Mouse (Mus musculus) thymus, adult 2 months (tissue): ENCODE results near the gene Ufc1. TPM values are rescaled to one million over a fixed set of nuclear protein-coding genes. Genes with fewer than 3 reads are reported as not detected.

ENCODE experiments used
- DNase-seq: peaks from one replicate; pipeline ENCODE4 v3.0.0; 2021
- H3K27ac ChIP-seq: fragments of 200-500 bp; 2 replicates; pipeline ENCODE4 v1.5.1; 2012; ENCODE audit warnings: low read length, control low read depth; ENCODE audit not compliant: control insufficient read depth, insufficient read depth
- H3K27me3 ChIP-seq: fragments of 200-500 bp; 2 replicates; pipeline ENCODE4 v1.6.1; 2012; ENCODE audit warnings: mild to moderate bottlenecking, low read length, moderate library complexity, mixed read lengths; ENCODE audit not compliant: control insufficient read depth, insufficient read depth
- H3K36me3 ChIP-seq: fragments of 200-500 bp; 2 replicates; pipeline ENCODE4 v1.6.1; 2012; ENCODE audit warnings: mild to moderate bottlenecking, low read length, moderate library complexity; ENCODE audit not compliant: control insufficient read depth, insufficient read depth
- H3K4me1 ChIP-seq: fragments of 200-500 bp; replicated peaks from 2 replicates; pipeline ENCODE4 v1.6.1; 2012; ENCODE audit warnings: low read length; ENCODE audit not compliant: control insufficient read depth, insufficient read depth
- H3K4me3 ChIP-seq: fragments of 200-500 bp; 2 replicates; pipeline ENCODE4 v1.5.1; 2012; ENCODE audit warnings: mild to moderate bottlenecking, low read length, control low read depth, moderate library complexity; ENCODE audit not compliant: control insufficient read depth, insufficient read depth
- CTCF ChIP-seq: fragments of 200-500 bp; IDR thresholded peaks from 2 replicates; pipeline ENCODE4 v1.5.1; 2012; ENCODE audit warnings: mild to moderate bottlenecking, control low read depth, low read length, moderate library complexity, borderline replicate concordance; ENCODE audit not compliant: control insufficient read depth, poor library complexity, insufficient read depth; ENCODE audit errors: extremely low read depth
- POLR2A ChIP-seq: fragments of 200-500 bp; IDR thresholded peaks from 2 replicates; pipeline ENCODE4 v1.6.1; 2012; ENCODE audit warnings: mild to moderate bottlenecking, low read length, control low read depth, moderate library complexity; ENCODE audit not compliant: control insufficient read depth, poor library complexity, insufficient read depth; ENCODE audit errors: extremely low read depth
- WGBS: fragments of 180-500 bp; shearing (Covaris S2); methylation state at CpG from one replicate; pipeline ENCODE4 v1.1.7; 2018; 5-methylcytosine and 5-hydroxymethylcytosine counted together
- polyA plus RNA-seq: library from polyadenylated mRNA; depleted of rRNA; stranded (reverse); fragments of >200 nt; gene quantifications from 2 replicates; pipeline ENCODE4 v1.2.3, GENCODE M21; 2012

The Ufc1 gene
- polyA plus RNA-seq, 1 experiment = 18.5 TPM

DNA sequence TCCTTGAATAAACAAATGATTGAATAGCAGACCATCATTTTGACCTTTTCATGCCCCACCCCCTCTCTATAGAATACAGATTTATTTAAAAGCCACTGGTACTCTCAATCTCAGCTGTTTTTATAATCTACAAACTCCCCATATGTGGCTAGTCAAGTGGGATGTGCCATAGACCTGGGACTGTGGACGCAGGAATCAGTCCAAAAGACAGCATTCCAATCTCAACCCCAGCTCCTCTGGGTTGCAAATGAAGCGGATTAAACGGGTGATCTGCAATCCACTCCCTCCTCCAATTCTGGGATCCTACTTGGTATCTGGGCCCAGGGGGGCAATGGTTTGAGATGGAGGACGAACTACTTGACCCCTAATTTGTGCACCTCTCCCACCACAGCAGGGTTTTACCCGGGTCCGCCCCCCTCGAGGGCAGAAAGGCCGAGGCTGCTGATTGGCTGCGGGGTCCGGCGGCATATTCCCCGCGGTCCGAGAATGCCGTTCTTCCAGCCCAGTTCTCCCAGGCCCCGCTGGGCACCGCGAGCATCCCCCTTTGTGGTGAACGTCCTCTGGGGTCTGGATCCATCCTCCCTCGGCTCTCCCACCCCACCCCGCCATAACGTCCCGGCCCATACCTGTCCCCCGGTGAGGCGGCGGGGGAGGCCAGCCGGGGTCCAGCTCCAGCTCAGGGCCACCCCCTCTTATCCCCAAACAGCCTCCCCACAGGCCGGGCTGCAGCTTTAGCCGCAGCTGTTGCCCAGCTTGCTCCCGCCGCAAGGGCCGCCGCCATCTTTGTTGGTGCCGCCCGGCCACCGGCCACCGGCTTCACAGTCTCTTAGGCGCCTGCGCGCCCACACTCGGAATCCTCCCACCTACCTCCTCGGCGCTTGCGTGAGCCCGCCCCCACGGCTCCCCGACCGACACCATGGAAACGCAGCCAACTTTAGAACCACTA, 7.4 kb downstream of the Ufc1 start, which contains the start of gene Usp21:
Usp21 (minus strand) TSS at position 856 of the 946 bp plus-strand sequence.
- Histone ChIP-seq H3K27me3 (no peaks in the 10 kb centered on the region), H3K36me3 (peaks cover 8% of the 10 kb centered on the region), H3K27ac (no peak within 1 kb of the TSS), H3K4me1 (peaks cover 8% of the 10 kb centered on the region), H3K4me3 (peak within 1 kb of the TSS; percentile 94)
- TF ChIP-seq CTCF (0 out of 2 replicates have a peak, but pooled peaks have one; percentile 24), POLR2A (peak; percentile 76)
- 2% methylated on average over 49 of the region's 49 CpGs for WGBS
- DNase-seq = peak; percentile 92

DNA sequence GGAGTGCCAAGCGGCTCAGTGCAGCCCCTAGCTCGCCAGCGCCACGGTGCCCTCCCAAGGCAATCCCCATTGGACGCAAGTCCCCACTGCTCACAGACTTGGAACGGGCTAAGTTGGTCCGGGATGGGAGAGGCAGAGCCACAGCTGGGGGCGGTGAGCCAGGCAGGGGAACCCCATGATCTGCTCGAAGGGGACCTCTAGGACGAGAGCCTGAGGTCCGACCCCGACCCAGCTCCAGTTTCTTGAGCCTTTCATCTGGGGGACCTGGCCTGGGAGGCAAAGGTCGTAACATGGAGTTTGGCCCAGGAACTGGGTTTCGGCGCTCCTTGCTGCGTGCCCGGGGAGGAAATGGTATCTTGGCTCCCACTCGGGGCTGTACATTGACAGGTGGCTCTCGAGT, 8.3 kb downstream of the Ufc1 start:
- 96% methylated on average over 19 of the region's 19 CpGs for WGBS
- peaks cover 12% of the 10 kb centered on the region for H3K4me1 ChIP-seq

DNA sequence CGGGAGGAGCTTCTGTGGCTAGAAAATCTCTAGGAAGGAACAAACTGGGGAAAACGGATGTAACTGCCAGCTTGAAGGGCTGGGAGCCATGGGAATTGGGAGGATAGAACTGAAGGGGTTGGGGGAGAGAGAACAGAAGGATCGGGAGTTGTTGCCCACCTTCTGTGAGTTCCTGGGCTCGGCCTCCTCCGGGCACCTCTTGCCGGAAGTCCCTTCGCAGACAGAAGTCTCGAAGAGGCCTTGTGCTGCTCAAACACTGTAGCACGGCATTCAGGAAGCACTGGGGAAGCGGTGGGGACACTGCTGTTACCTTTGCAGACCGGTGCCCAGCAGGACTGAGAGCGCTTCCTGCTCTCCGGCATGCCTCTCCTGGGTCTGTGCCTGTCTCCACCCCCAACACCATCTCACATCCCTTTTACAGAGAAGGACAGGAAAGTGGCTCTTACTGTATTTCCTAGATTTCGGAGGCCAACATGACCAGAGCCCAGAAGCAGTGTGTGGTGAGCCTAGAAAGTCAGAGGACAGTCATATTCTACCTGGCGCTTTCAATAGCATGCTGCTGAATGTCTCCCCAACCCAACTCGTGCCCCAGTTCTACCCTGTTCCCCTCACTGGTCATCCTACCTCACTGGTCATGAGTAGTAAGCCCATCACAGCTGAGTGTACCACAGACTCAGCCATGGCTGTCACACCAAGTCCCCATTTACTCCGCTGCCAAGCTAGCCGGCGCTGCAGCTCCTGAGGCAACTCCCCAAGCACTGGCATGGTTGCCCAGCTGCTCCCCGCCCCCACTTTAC, 9.5 kb downstream of the Ufc1 start:
- Histone ChIP-seq H3K4me3 (no peak overlapping the region), H3K27ac (no peak overlapping the region), H3K4me1 (peaks cover 14% of the 10 kb centered on the region), H3K27me3 (no peaks in the 10 kb centered on the region), H3K36me3 (peaks cover 8% of the 10 kb centered on the region)
- 84% methylated on average over 20 of the region's 20 CpGs for WGBS
- DNase-seq = no peak
- TF ChIP-seq POLR2A (no peak), CTCF (no peak)

More for the DNA sequence above, 8.3 kb downstream of the Ufc1 start:
- Histone ChIP-seq H3K27ac (no peak overlapping the region), H3K4me3 (no peak overlapping the region), H3K36me3 (peaks cover 8% of the 10 kb centered on the region), H3K27me3 (no peaks in the 10 kb centered on the region)
- no peak for DNase-seq
- no peak for TF ChIP-seq POLR2A
- no peak for TF ChIP-seq CTCF

DNA sequence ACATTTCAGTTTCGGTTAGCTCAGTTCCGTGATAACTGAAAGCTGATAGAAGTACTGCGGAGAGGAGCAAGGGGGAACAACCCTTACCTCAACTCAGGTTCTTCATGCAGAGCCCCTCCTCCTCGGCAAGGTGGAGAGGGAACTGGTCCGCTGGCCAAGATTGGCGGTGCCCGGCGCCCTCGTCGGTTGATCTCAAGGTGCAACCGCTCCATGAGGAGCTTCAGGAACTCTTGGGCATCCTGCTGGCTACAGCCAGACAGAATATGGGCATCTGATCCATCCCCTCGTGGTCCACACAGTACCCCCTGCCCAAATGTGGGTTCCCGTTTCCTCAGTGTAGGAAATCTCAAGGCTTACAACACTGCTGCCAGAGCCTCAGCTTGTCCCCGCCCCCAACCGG, 10.3 kb downstream of the Ufc1 start:
- no peak for DNase-seq
- H3K36me3 ChIP-seq = peaks cover 8% of the 10 kb centered on the region

DNA sequence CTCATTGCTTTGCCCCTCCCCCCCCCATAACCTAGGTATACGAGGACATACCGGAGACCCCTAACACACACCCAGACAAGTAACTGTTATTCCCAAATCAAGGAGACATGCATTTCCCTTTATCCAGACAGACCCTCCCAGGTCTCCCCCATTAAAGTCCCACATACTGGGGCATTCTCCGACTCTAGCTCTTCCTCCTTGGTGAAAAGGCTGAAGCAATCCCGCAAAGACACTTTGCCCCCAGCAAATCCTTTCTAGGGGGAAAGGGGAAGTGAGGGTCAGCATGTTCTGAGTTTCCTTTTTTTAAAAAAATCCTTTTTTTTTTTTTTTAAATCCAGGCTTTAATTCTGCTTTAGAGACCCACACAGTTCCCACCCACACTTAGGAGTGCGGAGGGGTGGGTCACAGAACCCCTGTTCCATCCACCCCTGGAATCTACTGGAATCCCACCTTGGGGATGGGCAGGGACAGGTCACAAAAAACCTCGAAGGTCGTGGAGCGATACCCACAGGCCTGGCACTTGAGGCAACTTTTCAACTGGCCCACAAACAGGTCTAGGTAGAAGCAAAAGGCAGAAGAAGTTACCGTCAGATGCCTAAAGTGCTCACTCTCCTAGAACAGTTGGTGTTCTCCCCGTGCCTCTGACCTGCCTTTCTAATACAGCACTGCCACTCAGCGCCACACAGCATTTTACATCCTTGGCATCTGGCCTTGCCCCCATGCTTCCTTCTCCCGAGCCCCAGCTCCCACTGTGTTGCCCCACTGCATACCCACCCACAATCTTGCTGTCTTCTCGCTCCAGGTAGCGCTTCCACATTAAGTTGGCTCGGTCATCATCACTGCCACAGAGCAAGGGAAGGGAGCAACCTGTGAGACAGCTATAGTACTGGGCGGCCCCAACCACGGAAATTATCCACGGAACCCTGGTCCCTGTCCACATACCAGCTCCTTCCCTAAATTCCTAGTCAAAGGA, 11.3 kb downstream of the Ufc1 start:
- peaks cover 21% of the 10 kb centered on the region for H3K4me1 ChIP-seq
- 88% methylated on average over 18 of the region's 18 CpGs for WGBS
- TF ChIP-seq POLR2A = no peak
- no peak for TF ChIP-seq CTCF
- H3K27me3 ChIP-seq = no peaks in the 10 kb centered on the region
- no peak overlapping the region for H3K4me3 ChIP-seq
- DNase-seq = no peak
- H3K27ac ChIP-seq = no peak overlapping the region
- H3K36me3 ChIP-seq = peaks cover under 1% of the 10 kb centered on the region; the same call in 1 of the 2 replicates

More for the DNA sequence above, 10.3 kb downstream of the Ufc1 start:
- H3K4me3 ChIP-seq = no peak overlapping the region
- TF ChIP-seq CTCF = no peak
- no peak for TF ChIP-seq POLR2A
- H3K27me3 ChIP-seq = no peaks in the 10 kb centered on the region
- no peak overlapping the region for H3K27ac ChIP-seq
- WGBS = 90% methylated on average over 15 of the region's 15 CpGs
- peaks cover 21% of the 10 kb centered on the region for H3K4me1 ChIP-seq
